Mouse (Mus musculus) hindbrain, embryonic 13.5 days (tissue): ENCODE measurements around the gene Disp2. TPM values are rescaled to one million over a fixed set of nuclear protein-coding genes. Genes with fewer than 3 reads are reported as not detected.

Experiments
- ATAC-seq: fragments of 200-750 bp; cut with Nextera tagmentation; 2 replicates; pipeline ENCODE4 v1.8.0; 2017; ENCODE audit warnings: moderate TSS enrichment; ENCODE audit not compliant: low FRiP score
- H3K27ac ChIP-seq: fragments of 300-500 bp; sonication (generic); 2 replicates; pipeline ENCODE4 v1.5.1; 2015; ENCODE audit warnings: inconsistent platforms, mild to moderate bottlenecking, moderate library complexity
- H3K27me3 ChIP-seq: fragments of 300-500 bp; sonication (generic); 2 replicates; pipeline ENCODE4 v1.6.1; 2015; ENCODE audit warnings: mild to moderate bottlenecking, inconsistent platforms
- H3K36me3 ChIP-seq: fragments of 300-500 bp; sonication (generic); 2 replicates; pipeline ENCODE4 v1.6.1; 2015; ENCODE audit warnings: mild to moderate bottlenecking, inconsistent platforms
- H3K4me1 ChIP-seq: fragments of 300-500 bp; sonication (generic); replicated peaks from 2 replicates; pipeline ENCODE4 v1.6.1; 2015; ENCODE audit warnings: inconsistent platforms
- H3K4me2 ChIP-seq: fragments of 300-500 bp; sonication (generic); 2 replicates; pipeline ENCODE4 v1.6.1; 2015; ENCODE audit warnings: inconsistent platforms, mild to moderate bottlenecking, moderate library complexity
- H3K4me3 ChIP-seq: fragments of 300-500 bp; sonication (generic); 2 replicates; pipeline ENCODE4 v1.5.1; 2015; ENCODE audit warnings: mild to moderate bottlenecking, inconsistent platforms
- H3K9ac ChIP-seq: fragments of 300-500 bp; sonication (generic); 2 replicates; pipeline ENCODE4 v1.6.1; 2015; ENCODE audit warnings: mild to moderate bottlenecking, inconsistent platforms
- H3K9me3 ChIP-seq: fragments of 300-500 bp; sonication (generic); 2 replicates; pipeline ENCODE4 v1.6.1; 2016; ENCODE audit warnings: inconsistent platforms
- WGBS: fragments of 180-500 bp; shearing (Covaris S2); methylation state at CpG from one replicate; pipeline ENCODE4 v1.1.7; 2015; 5-methylcytosine and 5-hydroxymethylcytosine counted together
- polyA plus RNA-seq: library from polyadenylated mRNA; unstranded; fragments of >200 nt; fragmentation: Nextera tagmentation; extraction: Ambion mirVana; gene quantifications from 2 replicates; pipeline ENCODE4 v1.2.1, GENCODE M21; 2015

Gene Disp2
- polyA plus RNA-seq, 1 experiment from 2014 or later = 37.3 TPM

DNA sequence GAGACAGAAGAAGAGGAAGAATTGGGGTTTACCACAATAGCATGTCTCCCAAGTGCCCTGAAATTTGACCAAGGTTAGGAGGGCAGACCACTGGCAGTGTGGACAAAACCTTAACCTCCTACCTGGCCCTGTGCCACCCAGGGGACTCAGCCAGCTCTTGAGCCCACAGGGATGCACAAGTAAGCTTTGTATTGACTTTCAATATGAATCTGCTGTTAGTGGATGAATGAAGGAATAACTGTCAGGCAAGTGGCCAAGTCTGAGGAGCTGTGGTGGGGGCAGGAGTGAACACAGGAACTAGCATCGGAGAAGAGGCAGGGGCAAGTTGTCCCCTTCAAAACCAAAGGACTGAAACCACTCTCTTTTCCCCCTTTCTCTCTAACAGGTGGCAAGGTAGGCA, 4.1 kb upstream of the Disp2 start:
- H3K9ac ChIP-seq = no peak overlapping the region
- H3K27ac ChIP-seq = no peak overlapping the region
- H3K4me2 ChIP-seq = no peak overlapping the region
- H3K4me1 ChIP-seq = peaks cover 23% of the 10 kb centered on the region
- H3K9me3 ChIP-seq = no peaks in the 10 kb centered on the region
- H3K27me3 ChIP-seq = 0 out of 2 replicates have a peak, but pooled peaks cover 3% of the 10 kb centered on the region
- 77% methylated on average over 1 of the region's 1 CpGs for WGBS
- no peak for ATAC-seq
- H3K4me3 ChIP-seq = no peak overlapping the region
- H3K36me3 ChIP-seq = no peaks in the 10 kb centered on the region

DNA sequence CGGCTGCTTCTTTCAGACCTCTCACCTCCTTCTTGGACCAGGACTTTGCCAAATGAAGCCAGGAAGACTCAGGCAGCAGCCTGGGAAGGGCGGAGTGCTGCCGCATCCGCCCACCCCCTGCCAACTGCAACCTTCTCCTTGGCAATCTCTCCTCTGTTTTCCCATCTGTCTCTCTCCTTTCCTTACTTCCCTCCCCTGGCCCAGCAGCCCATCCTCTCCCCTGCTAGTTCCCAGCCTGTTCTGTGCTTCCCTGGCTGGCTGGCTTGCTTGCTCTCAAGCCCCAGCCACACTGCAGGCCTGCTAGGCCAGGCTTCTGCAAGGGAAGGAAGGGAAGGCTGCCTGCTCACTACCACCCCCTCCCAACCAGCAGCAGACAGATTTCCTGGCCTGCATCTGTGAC, 3.7 kb upstream of the Disp2 start:
- Histone ChIP-seq H3K4me1 (peaks cover 28% of the 10 kb centered on the region), H3K9me3 (no peaks in the 10 kb centered on the region), H3K36me3 (no peaks in the 10 kb centered on the region), H3K4me3 (no peak overlapping the region), H3K4me2 (no peak overlapping the region), H3K9ac (no peak overlapping the region), H3K27me3 (0 out of 2 replicates have a peak, but pooled peaks cover 3% of the 10 kb centered on the region), H3K27ac (peak overlapping the region; percentile 40; the same call in 1 of the 2 replicates)
- ATAC-seq = no peak
- 73% methylated on average over 4 of the region's 4 CpGs for WGBS

DNA sequence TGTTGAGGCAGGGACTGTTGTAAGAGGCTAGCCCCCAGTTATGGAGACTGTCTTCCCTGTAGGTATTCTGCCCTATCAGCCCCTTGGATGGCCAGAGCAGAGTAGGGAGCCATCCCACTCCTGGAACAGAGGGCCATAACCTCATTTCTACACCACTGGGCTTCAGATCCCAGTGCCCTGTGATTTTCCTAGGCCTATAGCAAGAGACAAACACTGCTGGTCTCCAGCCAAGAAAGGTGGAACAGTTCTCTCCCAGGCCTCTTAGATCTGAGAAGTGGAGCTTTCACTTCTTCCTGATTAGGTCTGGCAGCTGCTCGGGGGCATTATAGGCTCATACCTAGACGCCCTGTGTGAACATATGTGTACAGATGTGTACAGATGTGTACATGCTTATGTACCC, 3.2 kb upstream of the Disp2 start:
- H3K36me3 ChIP-seq = no peaks in the 10 kb centered on the region
- peaks cover 32% of the 10 kb centered on the region for H3K4me1 ChIP-seq
- 0 out of 2 replicates have a peak, but pooled peaks cover 3% of the 10 kb centered on the region for H3K27me3 ChIP-seq
- WGBS = 88% methylated on average over 2 of the region's 2 CpGs
- no peaks in the 10 kb centered on the region for H3K9me3 ChIP-seq
- no peak overlapping the region for H3K4me3 ChIP-seq
- no peak overlapping the region for H3K9ac ChIP-seq
- H3K27ac ChIP-seq = peak overlapping the region; percentile 40; the same call in 1 of the 2 replicates
- H3K4me2 ChIP-seq = no peak overlapping the region
- no peak for ATAC-seq

DNA sequence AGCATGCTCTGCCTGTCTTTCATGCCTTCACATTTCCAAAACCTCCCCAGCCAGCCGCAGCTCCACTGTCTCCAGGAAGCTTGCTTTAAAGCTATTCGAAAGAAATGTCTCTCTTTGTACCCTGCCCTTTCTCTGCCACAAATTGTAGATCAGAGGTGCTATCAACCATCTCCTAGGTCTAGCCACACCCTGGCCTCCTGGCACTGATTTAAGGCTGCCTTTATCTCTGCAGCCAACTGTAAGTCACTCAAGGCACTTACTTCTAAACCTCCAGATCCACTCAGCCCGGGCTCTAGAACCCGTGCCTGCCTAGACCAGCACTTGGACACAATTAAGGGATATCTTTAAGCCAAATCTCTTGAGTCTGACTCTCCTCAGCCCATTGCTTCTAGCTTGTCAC, 1.1 kb upstream of the Disp2 start:
- Histone ChIP-seq H3K4me3 (no peak overlapping the region), H3K9me3 (no peaks in the 10 kb centered on the region), H3K4me2 (no peak overlapping the region), H3K4me1 (peaks cover 34% of the 10 kb centered on the region), H3K36me3 (no peaks in the 10 kb centered on the region), H3K9ac (no peak overlapping the region), H3K27ac (no peak overlapping the region), H3K27me3 (no peaks in the 10 kb centered on the region)
- 83% methylated on average over 4 of the region's 4 CpGs for WGBS
- no peak for ATAC-seq

DNA sequence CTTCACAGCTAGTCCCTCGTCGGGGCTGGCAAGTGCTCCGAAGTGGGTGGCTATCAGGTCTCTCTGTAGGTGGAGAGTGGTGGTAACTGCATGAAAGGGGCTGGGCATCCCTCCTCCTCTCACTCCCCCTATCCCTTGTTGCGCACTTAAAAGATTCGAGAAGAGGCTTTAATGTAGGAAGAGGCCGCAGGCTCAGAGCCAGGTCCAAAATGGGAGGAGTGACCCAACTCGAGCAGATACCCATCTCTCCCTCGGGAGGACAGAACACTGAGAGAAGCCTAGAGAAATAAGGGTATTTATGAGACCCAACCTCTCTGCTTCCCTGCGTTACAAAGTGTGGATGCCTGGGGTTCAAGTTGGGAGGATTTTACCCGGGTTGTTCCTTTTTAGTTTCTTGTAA, 454 bp upstream of the Disp2 start:
- Histone ChIP-seq H3K27me3 (no peaks in the 10 kb centered on the region), H3K36me3 (no peaks in the 10 kb centered on the region), H3K4me1 (peaks cover 34% of the 10 kb centered on the region), H3K4me3 (peak overlapping the region; percentile 55), H3K9me3 (no peaks in the 10 kb centered on the region), H3K4me2 (peak overlapping the region; percentile 71), H3K9ac (peak overlapping the region; percentile 81), H3K27ac (peak overlapping the region; percentile 91)
- 7% methylated on average over 10 of the region's 10 CpGs for WGBS
- ATAC-seq = peak; percentile 44

DNA sequence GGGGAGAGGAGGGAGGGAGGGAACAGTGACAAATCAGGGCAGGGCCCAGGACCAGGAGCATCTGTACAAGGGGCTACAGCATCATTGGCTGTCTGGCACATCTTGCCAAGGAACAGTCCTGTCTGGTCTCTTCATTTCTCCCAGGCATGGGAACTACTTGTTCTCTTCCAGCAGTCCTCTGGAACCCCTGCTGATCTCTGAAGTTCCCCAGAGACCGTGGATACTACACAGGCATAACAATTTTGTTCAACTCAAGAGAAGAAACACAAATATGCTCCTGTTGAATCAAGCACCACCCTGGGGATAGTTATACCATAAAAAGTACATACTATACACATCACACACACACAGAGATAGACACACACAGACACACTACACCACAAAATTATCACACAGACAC, 1.6 kb downstream of the Disp2 start:
- peak overlapping the region; percentile 81; the same call in 1 of the 2 replicates for H3K9ac ChIP-seq
- no peak for ATAC-seq
- no peaks in the 10 kb centered on the region for H3K9me3 ChIP-seq
- H3K4me3 ChIP-seq = peak overlapping the region; percentile 55; the same call in 1 of the 2 replicates
- H3K36me3 ChIP-seq = peaks cover 12% of the 10 kb centered on the region
- H3K4me1 ChIP-seq = peaks cover 24% of the 10 kb centered on the region
- H3K27ac ChIP-seq = 0 out of 2 replicates have a peak overlapping the region, but pooled peaks have one; percentile 35
- WGBS = 40% methylated on average over 1 of the region's 1 CpGs
- H3K27me3 ChIP-seq = 0 out of 2 replicates have a peak, but pooled peaks cover 5% of the 10 kb centered on the region
- peak overlapping the region; percentile 71 for H3K4me2 ChIP-seq

DNA sequence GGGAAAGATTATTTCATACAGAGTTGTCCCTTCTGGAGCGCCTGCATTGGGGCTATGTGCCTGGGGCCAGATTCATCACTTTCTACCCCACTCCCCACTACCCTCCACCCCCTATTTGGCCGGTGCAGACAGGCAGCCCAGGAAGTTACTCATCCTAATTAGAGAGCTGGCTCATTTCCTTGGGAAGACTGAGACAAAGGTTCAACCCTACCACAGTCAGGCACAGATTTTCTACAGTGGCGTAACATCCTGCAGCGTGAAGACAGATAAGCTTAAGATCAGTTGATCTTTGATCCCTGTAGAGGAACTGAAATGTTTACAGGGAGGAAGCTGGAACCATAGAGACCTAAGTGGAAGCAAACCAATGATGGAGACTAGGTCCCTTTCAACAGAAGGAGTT, 2.8 kb downstream of the Disp2 start:
- ATAC-seq = no peak
- no peak overlapping the region for H3K4me3 ChIP-seq

DNA sequence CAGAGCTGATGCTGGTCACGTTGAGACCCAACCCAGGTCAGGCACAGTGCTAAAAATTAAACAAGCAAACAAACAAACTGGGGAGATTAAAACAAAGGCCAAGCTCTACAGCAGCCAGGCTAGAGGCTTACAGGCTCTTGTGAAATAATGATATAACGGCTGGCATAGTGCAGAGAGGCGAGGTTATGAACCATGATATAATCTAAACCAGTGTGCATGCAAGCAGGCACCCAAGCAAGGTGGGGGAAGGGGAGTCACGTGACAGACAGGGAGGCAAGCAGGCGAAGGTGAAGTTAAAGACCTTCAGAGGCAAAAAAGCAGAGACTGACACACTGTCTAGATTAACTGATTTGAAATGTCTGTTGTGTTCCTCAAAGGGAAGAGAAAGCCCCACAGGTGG, 3.6 kb downstream of the Disp2 start:
- no peak overlapping the region for H3K27ac ChIP-seq
- no peaks in the 10 kb centered on the region for H3K9me3 ChIP-seq
- H3K4me3 ChIP-seq = no peak overlapping the region
- H3K27me3 ChIP-seq = peaks cover 23% of the 10 kb centered on the region
- peaks cover 31% of the 10 kb centered on the region for H3K36me3 ChIP-seq
- 69% methylated on average over 5 of the region's 5 CpGs for WGBS
- no peak overlapping the region for H3K4me2 ChIP-seq
- H3K4me1 ChIP-seq = peaks cover 23% of the 10 kb centered on the region
- H3K9ac ChIP-seq = no peak overlapping the region
- ATAC-seq = no peak

More for the DNA sequence above, 2.8 kb downstream of the Disp2 start:
- H3K9ac ChIP-seq = no peak overlapping the region
- no peaks in the 10 kb centered on the region for H3K9me3 ChIP-seq
- no peak overlapping the region for H3K4me2 ChIP-seq
- H3K27ac ChIP-seq = no peak overlapping the region
- H3K36me3 ChIP-seq = peaks cover 24% of the 10 kb centered on the region
- peaks cover 23% of the 10 kb centered on the region for H3K4me1 ChIP-seq
- H3K27me3 ChIP-seq = peaks cover 16% of the 10 kb centered on the region
- WGBS = 80% methylated on average over 4 of the region's 4 CpGs

DNA sequence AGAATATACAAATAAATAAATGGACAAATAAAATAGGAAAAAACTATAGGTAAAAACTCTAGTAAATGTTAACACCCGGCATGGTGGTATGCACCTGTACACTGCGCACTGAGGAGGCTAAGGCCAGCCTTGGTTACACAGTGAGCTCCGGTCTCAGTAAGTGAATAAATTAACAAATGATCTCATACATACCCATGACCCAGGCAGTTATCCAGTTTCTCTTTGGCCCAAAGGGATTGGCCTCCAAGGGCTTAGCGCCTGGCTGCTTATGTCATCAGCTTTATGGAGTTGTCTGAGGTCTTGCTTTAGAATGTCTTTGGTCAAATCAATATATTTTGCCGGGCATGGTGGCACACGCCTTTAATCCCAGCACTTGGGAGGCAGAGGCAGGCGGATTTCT, 4.1 kb downstream of the Disp2 start:
- Histone ChIP-seq H3K9me3 (no peaks in the 10 kb centered on the region), H3K27me3 (peaks cover 24% of the 10 kb centered on the region), H3K4me3 (no peak overlapping the region), H3K36me3 (peaks cover 35% of the 10 kb centered on the region), H3K4me1 (peaks cover 23% of the 10 kb centered on the region), H3K4me2 (no peak overlapping the region), H3K27ac (no peak overlapping the region), H3K9ac (no peak overlapping the region)
- ATAC-seq = no peak
- 93% methylated on average over 7 of the region's 7 CpGs for WGBS

DNA sequence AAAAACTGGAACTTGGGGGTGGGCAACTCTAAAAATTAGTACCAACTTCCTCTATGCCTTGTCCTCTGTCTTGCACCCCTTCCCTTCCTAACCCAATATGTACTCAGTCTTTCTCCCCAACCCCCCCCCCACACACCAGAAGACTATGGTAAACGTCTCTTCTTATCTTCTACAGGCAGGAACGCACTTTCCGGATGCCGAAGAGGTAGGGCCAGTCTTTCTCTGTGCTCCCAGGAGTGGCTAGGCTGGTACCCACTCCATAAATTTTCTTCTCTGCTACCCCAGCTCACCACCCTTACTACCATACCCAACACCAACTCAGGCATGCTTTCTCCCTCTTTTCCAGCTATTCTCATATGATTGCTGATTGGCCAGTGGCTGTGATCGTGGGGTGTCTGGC, 7.0 kb downstream of the Disp2 start:
- peaks cover 10% of the 10 kb centered on the region; the same call in 1 of the 2 replicates for H3K4me1 ChIP-seq
- no peak overlapping the region for H3K4me3 ChIP-seq
- no peak overlapping the region for H3K9ac ChIP-seq
- no peak overlapping the region for H3K27ac ChIP-seq
- 86% methylated on average over 5 of the region's 5 CpGs for WGBS
- ATAC-seq = no peak
- no peaks in the 10 kb centered on the region for H3K9me3 ChIP-seq
- peaks cover 40% of the 10 kb centered on the region for H3K27me3 ChIP-seq
- no peak overlapping the region for H3K4me2 ChIP-seq
- peaks cover 62% of the 10 kb centered on the region for H3K36me3 ChIP-seq

DNA sequence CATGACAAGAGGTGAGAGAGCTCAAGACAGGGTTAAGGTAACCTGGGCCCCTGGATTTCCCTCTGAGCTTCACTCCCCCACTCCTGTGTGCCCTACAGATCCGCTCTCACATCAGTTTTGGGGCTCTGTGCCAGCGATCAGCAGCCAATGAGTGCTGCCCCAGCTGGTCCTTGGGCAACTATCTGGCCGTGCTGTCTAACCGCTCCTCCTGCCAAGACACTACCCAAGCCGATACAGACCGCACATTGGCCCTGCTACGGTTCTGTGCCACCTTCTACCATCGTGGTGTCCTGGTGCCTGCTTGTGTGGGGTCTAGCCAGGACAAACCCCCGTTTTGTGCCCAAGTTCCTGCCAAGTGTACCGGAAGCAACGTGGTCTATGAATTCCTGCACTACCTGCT, 10.0 kb downstream of the Disp2 start:
- H3K27me3 ChIP-seq = peaks cover 50% of the 10 kb centered on the region
- WGBS = 83% methylated on average over 11 of the region's 11 CpGs
- no peak for ATAC-seq

DNA sequence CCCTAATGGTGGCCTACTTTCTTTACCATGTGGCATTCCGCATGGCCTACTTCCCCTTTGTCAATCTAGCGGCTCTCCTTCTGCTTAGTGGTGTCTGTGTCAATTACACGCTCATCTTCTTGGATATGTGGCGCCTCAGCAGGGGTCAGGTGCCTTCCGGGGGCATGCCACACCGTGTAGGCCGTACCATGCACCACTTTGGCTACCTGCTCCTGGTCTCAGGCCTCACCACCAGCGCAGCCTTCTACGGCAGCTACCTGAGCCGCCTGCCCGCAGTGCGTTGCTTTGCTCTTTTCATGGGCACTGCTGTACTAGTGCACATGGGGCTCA, 10.7 kb downstream of the Disp2 start:
- H3K4me1 ChIP-seq = peaks cover 10% of the 10 kb centered on the region; the same call in 1 of the 2 replicates
- peaks cover 88% of the 10 kb centered on the region for H3K36me3 ChIP-seq
- no peak overlapping the region; the same call in 1 of the 2 replicates for H3K4me3 ChIP-seq
- WGBS = 53% methylated on average over 12 of the region's 12 CpGs
- H3K9me3 ChIP-seq = no peaks in the 10 kb centered on the region
- H3K9ac ChIP-seq = no peak overlapping the region
- H3K4me2 ChIP-seq = peak overlapping the region; percentile 26; the same call in 1 of the 2 replicates
- H3K27me3 ChIP-seq = peaks cover 50% of the 10 kb centered on the region
- H3K27ac ChIP-seq = no peak overlapping the region
- ATAC-seq = no peak; the same call in 1 of the 2 replicates

More for the DNA sequence above, 10.0 kb downstream of the Disp2 start:
- H3K9me3 ChIP-seq = no peaks in the 10 kb centered on the region
- H3K27ac ChIP-seq = no peak overlapping the region
- H3K4me3 ChIP-seq = no peak overlapping the region
- no peak overlapping the region for H3K4me2 ChIP-seq
- peaks cover 10% of the 10 kb centered on the region; the same call in 1 of the 2 replicates for H3K4me1 ChIP-seq
- H3K36me3 ChIP-seq = peaks cover 91% of the 10 kb centered on the region
- H3K9ac ChIP-seq = no peak overlapping the region
